Mouse (Mus musculus): Measurements from ENCODE around the gene Cyp27a1.
A peak's percentile ranks its signal among the peaks of the same experiment; 100 is the strongest.

Gene Cyp27a1

DNA sequence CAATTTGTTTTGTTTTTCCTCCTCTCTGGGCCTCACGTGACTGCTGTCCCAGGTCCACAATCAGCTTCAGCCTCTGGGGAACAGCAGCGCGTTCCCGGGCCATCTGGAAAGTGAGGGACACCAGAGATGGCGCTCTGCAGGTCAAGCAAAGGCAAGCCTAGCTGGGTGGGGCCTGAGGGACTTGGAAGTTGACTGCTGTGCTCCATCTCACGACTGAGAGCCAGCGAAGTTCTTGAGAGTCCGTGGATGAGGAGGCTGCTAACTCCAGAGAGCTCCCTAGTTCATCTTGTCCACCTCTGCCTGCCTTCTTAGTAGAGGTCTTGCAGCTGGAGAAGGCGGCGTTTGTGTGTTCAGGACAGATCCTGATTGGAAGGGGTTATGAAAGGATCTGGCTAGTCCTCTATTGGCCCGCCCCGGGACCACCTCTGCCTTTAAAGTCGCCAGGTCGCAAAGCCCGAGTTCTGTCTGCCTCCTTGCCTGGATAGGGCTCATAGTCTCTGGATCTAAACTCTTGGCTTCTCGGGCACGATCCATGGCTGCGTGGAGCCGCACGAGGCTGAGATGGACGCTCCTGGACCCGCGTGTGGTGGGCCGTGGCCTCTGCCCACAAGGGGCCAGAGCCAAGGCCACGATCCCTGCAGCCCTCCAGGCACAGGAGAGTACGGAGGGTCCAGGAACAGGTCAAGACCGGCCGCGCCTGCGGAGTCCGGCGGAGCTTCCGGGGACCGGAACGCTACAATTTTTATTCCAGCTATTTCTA lies at the start of gene Cyp27a1:
Gene Cyp27a1 (plus strand): TSS at position 476 of the 760 bp plus-strand sequence.
- peak; percentile 18 to 20 for DNase-seq

DNA sequence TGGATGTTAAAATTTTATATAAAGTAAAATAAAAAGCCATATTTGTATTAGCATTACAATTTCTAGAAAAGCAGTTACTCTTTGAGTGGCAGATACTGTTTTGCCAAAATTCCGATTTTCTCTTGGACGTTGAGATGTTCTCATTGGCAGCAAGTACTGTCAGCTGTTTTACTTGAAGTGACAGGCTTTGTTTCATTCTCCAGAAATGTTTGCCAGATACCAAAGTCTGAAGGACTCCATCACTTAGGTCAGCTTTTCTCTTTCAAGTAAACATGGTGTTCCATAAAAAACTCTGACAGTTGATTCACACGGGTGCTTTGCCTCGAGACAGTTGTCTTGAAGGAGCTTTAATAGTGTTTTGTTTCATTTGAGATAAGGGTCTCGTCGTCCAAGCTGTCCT lies 48.2 kb upstream of the Cyp27a1 start:
- DNase-seq: no peak

DNA sequence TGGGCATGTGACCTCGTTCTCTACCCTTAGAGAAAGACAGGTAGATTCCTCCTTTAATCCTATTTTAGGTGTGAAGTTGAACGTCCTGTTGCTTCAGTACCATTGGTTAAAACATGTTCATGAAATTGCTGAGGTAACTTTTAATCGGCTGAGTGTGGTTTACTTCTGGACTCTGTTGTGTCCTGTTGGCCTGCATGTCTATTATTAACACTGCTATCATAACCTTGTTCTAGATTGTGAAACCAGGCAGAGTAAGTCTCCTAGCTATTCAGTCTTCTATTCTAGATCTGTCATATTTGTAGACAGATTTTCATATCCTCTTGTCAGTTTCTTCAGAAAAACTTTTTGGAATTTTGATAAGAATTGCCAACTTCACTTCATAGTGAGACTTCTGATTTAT lies 45.0 kb upstream of the Cyp27a1 start:
- DNase-seq: no peak

DNA sequence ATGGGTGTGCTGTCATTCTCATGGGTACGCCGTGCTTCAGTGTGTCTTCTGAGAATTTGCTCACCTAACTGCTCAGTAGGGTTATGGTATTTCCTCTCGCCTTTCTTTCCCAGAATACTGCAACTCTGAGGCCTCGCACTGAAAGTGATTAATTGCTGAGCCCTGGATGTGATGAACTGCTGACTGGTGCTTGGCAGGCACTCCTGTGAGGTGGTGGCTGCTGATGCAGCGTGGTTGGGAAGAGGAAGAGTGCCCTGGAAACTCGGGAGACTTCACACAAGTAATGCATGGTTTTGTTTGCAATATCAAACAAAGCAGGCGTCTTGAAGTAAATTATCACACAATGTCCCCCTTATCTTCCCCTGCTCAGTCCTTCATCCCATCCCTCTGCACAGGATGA lies 40.6 kb upstream of the Cyp27a1 start:
- DNase-seq: no peak

DNA sequence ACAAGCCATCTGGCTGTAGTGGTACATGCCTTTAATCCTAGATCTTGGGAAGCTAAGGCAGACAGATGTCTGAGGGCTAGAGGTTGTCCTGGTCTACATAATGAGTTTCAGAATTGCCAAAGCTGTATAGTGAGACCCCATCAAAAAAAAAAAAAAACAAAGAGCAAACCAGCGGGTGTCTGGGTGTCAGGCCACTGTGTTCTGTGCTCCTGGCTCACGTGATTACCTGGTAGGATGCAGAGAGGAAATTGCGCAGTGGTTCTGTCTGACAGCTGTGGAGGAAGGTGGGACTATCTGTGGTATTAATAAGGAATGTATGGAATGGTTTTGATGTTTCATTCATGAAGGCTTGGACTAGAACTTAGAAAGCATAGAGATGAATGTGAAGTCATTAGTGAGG lies 36.5 kb upstream of the Cyp27a1 start:
- no peak for DNase-seq

DNA sequence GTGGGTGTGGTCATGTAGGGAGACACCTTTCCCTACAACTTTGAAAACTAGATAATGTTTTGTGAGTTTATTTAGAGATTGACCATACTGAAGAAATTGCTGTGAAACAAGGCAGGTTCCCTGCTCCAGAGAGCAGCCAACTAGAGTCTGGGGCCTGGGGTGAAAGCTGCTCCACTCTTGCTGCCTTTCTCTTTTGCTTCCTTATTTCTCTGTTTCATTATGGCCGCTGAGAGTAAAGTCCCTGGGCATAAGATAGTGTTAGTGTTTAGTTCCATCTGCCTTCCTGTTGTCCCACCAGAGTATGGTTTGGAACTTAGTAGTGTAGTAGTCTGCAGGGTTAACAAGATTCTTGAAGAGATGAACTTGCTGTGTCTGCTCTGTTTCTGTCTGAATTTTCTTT lies 35.5 kb upstream of the Cyp27a1 start:
- DNase-seq: no peak

DNA sequence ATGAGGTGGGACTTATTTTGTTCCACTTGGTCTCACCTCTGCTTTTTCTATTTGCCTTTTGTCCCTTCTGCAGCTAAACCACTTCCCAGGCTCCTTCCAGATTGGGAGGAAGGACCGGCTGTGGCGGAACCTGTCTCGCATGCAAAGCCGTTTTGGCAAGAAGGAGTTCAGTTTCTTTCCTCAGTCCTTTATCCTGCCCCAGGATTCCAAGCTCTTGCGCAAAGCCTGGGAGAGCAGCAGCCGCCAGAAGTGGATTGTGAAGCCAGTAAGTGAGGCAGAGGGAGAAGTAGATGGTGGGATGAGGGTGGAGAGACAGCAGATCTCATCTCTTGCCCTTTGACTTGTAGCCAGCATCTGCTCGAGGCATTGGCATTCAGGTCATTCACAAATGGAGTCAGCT lies 26.2 kb upstream of the Cyp27a1 start:
- no peak for DNase-seq

DNA sequence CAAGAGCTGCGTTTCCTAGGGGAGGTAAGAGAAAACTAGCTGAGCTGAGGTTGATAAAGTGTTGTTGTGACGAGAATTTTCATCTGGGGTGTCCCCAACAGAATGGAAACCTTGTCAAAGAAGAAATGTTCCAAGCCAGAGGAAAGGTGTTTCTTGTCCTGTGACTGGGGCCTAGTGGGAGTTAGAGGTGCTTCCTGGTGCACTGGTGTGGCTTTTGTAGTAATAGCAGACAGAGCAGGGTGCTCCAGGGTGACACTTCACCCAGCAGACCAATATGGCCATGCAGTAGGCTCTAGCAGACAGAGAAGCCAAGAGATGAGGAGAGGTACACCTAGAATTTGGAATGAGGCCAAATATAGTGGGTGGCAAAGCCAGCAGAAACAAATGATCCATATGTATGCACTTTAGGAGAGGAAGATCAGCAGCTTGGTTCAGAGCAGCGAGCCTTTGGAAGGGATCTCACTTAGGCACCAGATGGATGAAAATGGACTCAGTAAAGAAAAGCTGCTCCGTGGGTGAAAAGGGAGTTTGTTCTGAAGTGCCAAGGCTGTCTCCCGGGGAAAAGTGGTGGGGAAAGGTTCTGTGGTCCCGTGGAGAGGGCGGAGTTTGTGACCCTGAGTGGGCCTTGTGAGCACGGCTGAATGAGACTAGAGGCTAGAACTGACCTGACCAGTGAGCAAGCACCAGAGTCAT lies 19.3 kb upstream of the Cyp27a1 start:
- DNase-seq: no peak

DNA sequence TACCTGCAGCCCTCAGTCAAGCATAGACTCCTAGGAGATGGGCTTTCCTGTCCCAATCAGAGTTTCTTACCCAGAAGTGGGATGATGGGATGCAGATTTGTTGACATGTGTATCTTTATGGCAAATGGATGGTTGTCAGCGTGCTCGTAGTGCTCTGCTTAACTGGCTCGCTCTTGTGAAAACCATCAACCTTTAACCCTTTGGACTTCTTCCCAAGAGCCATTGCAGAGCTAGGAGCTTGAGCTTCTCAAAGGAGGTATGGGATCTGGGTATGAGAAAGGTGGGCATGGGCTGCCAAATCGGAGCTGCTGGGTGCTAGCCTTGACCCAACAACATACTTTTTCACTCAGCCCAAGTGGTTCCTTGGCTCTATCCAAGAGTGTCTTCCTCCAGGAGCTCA lies 17.5 kb upstream of the Cyp27a1 start:
- DNase-seq: no peak

DNA sequence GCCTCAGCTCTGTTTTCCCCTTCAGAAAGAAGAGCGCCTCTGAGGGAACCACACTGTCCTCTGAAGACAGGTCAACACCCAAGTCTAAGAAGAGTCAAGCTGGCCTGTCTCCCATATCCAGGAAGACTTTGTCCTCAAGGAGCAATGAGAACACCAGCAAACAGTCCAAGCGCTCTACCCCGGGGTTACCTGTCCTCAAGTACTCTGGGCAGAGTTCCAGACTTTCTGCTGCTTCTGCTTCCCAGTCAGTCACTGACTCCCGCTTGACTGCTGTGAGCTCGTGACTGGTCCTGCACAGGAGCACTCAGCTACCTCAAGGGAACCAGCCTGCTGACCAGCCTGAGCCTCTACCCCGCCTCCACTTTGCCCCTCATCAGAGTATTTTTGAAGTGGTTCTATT lies 16.0 kb upstream of the Cyp27a1 start:
- peak in 1 of 2 experiments; percentile 7 for DNase-seq

DNA sequence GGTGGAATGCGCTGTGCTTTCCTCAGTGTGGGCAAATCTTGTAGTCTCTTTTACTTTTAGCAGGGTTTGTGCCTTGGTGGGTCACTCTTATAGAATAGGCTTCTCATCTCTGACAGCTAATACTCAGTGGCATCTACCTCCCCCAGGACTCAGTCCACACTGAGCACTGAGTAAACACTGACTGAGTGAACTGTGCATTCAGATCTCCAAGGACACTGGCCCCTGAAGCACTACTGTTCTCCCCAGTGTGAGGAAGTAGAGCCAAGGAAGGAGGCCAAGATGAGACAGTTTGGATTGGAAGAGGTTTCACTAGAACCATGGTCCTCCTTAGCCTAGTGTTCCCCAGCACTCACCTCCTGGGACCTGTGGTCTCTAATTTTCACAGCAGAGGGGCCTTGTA lies 15.0 kb upstream of the Cyp27a1 start:
- no peak for DNase-seq

DNA sequence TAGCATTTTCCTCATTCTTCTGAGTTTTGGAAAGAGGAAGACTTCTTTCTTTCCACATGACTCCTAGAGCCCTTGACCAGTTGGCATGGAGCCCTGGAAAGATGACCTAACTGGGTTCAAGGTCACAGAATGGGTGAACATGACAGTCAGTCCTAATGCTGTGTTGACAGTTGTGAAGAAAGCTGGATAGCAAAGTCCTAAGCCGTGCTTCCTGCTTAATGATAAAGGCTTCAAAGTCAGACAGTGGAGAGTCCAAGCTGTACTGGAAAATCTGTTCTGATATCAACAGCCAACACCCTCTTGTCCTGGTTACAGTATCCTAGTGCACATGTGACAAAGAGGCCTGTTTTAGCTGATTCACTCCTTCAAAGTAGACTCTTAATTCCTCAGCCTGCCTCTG lies 14.6 kb upstream of the Cyp27a1 start:
- DNase-seq: no peak

DNA sequence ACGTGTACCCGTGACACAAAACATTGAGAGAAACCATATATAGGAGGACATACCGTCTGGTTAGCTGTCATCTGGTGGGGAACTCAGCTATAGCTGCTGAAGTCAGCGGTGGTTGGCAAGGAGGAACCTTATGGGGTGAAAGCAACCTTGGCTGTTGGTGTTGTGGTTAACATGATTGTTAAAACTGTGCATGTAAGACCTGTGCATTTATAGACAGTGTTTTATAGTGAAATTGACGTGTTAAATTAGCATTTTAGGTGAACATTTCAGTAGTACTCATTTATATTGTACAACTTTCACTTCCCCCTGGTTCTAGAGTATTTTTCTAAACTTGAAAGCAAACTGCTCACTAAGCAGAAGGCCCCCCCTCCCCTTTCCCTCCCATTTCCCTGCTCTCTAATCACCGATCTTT lies 11.2 kb upstream of the Cyp27a1 start:
- DNase-seq: no peak

DNA sequence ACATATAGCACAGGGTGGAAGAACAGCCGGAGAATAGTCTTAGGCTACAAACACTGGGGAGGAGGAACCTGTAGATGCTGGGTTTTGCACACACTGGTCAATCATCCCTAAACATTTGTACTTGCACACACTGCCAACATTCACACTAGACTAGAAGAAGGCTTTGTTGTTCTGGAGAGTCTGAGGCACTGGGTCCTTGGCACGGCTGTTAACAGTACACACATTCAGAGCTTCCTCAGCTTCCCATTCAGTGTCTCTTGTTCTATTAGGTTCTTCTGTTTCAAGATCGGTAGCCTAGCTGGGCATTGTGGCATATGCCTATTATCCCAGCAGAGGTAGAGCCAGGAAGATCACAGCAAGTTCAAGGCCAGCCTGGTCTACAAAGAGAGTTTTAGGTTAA lies 9.2 kb upstream of the Cyp27a1 start:
- DNase-seq: no peak

DNA sequence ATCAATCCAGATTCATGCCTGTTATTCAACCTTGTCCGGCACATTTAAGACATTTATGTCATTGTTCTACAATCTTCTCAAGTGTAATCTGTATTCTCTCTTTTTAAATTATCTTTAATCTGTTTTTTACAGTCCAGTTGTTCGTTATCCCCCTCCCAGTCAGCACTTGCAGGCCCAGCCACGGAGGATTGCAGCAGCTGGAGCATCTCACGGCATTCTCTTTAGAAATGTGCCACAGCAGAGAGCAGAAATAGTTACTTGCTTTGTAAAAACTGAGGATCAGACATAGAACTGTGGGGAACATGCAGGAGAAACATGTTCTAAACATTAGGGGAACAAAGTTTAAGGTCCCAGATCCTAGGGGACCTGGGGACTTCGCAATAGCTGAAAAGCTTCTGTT lies 8.4 kb upstream of the Cyp27a1 start:
- no peak for DNase-seq

DNA sequence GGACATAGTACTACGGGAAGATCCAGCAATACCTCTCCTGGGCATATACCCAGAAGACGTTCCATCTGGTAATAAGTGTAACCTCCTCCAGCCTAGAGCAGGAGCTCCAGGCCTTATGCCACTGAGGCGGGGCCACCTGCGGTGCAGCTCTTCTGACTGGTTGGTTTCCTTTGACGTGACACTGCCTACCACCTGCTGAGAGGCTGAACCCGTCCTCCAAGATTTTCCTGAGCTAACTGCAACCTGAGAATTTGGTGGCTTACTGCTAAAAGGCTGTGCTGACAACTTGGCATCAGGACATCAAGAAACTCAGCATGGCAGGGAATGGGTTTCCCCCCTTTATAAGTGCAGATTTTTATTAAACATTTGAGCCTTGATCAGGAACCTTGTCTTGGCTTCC lies 3.8 kb upstream of the Cyp27a1 start:
- DNase-seq: peak in 1 of 2 experiments; percentile 6

DNA sequence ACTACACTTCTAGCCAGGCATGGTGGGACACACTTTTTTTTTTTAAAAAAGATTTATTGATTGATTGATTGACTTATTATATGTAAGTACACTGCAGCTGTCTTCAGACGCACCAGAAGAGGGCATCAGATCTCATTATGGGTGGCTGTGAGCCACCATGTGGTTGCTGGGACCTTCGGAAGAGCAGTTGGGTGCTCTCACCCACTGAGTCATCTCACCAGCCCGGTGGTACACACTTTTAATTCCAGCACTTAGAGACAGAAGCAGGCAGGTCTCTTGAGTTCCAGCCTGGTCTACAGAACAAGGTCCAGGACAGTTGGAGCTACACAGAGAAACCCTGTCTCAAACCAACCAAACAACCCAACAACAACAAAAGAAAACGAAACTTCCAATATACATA lies 1.3 kb upstream of the Cyp27a1 start:
- no peak for DNase-seq

DNA sequence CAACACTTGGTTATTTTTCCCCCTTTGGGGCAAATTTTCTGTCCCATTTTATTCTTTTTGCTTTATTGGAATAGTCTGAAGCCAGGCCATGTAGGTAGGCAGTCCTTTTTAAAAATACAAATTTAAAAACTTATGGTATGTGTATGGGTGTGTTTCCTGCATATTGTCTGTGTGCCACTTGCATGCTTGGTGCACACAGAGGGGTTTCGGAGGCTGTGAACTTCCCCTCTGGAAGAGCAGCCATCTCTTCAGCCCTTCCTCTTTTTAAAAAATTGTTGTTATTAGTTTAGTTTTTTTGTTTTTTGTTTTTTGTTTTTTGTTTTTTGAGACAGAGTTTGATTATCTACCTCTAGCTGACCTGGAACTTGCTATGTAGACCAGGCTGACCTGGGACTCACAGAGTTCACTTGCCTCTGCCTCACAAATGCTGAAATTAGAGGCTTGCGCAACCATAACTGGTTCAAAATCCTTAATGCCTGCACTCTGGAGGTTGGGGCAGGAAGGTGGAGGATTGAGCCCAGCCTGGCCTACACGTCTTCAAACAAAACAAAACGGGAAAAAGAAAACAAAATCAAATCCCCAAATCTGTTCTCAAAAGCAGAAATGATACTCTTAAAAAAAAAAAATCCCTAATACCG lies 794 bp upstream of the Cyp27a1 start:
- DNase-seq: no peak

DNA sequence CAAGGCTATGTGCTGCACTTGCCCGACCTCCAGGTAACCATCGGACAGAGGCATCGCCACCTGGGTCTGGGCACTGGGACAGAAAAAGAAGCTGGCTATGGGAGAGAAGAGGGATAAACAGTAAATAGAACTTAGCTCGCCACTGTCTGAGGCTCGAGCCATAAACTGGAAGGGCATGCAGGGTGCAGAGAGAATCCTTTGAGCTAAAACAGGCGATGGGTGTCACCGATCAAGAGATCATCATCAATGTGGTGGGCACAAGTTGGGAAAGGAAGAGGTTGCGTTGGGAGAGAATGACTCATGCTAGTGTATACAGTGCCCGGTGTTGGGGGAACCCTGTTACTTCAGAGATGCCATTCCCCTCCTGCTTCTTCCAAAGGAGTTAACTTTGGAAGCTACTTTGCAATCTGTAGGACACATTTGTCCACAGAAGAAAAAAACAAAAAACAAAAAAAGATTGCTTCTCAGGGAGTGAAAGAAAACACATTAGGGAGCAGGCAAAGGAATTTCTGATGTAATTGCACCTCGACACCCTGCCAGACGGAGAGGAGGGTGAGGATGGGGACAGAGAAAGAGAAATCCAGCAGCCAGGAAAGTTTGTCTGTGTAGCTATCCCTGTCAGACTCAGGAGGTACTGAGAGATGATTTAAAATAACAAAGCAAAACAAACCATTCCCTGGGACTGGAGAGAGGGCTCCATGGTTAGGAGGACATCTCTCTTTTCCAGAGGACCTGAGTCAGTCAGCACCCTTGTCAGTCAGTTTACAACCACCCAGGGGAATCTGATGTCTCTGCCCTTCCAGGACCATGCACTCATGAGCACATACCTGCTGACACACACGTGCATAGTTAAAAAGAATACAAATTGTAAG lies 721 bp downstream of the Cyp27a1 start:
- peak in 1 of 2 experiments; percentile 6 for DNase-seq

DNA sequence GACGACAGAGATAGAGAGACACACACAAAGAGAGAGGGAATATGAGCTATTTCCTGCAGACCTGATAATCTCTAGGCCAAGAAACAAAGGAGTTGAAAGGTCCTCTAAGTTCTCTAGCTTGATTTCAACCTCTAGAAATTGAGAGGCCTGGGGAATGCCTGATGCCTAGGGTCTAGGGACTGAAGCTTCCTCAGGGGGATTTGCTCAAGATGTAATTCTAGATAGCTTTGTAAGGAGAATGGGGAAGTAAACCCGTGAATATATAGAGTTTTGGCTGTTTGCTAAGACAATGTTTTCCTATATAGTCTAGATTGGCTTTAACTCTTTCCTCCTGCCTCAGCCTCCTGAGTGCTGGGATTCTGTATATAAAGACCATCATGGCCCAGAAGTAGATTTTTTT lies 1.6 kb downstream of the Cyp27a1 start:
- no peak for DNase-seq

DNA sequence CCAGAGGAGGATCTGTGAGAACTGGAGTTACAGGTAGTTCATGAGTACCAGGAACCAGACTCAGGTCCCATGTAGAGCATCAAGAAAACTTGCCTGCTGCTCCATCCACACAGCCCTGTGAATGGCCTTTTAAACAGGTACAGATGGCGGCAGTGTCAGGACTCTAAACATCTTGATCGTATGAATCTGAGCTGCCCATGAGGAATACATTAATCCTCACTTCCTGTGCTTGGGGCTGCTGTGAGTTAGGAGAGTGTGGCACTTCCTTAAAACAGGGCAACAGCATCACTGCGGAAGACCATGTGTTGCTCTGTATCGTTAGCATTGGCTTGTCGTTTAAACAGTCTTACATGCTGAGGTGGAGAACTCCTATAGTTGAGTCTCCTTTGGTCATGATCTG lies 2.1 kb downstream of the Cyp27a1 start:
- DNase-seq: no peak

DNA sequence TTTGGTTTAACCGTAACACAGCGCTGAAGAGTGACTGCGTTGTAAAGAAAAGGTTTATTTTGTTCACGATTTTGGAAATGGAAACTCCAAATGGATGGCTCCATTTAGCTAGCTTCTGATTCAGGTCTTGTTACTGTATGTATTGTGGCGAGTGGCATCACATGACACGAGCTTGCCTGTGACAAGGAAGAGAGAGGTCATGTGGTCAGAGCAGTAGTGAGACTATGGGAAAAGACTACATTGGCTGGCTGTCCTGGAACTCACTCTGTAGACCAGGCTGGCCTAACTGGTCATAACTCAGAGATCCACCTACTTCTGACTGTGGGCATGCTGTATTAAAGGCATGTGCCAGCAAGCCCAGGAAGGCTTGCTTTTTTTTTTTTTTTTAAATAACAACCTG lies 2.5 kb downstream of the Cyp27a1 start:
- no peak for DNase-seq

DNA sequence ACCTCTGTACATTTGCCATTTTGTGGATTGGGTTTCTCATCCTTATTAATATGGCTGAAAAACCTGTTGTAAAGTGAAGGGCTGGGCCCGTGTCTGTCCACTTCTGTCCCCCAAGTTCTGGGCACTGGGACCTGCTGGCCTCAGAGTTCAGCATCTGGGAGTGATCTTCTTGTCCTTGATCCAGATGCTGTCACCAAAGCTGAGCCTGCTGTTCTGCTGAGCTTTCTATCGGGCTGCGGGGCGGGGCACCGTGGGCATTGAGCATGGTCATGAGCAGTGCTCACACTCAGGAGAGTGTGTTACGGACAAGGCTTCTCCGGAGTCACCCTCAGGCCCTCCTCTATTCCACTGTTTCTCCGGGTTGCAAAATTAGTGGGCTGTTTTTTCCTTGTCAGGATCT lies 4.7 kb downstream of the Cyp27a1 start:
- no peak for DNase-seq
